Mouse (Mus musculus): ENCODE results near the gene Prpf18. TPM values are rescaled to one million over a fixed set of nuclear protein-coding genes. Genes with fewer than 3 reads are reported as not detected.

Prpf18 gene
- polyA plus RNA-seq, 1 experiment: 9.2 TPM

DNA sequence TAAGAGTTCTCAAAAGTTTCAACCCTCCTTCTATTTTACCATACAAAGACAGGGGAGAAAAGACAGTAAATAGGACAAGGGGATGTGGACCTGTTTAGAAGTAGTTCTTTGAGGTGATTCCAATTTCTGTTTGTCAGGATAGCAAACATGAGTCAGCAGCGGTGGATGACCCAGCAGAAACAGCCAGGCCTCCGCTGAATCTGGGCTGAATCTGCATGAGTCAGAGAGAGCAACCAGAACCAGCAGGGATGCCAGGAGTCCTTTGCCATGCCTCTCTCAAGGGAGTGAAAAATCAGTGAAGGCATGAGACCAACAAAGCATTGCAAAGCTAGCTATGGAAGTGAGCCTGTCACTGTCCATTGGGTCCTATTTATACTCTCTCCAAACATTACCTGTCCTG, 8.8 kb upstream of the Prpf18 start:
- no peaks in the 10 kb centered on the region for H3K79me2 ChIP-seq (ENCODE audit: control insufficient read depth, insufficient read depth)
- H3K36me3 ChIP-seq (ENCODE audit: control insufficient read depth, insufficient read depth): no peaks in the 10 kb centered on the region
- no peak overlapping the region for H3K4me3 ChIP-seq (ENCODE audit: insufficient read depth, poor library complexity, severe bottlenecking)
- no peaks in the 10 kb centered on the region for H3K79me3 ChIP-seq (ENCODE audit: low read depth)
- H3ac ChIP-seq (ENCODE audit: control insufficient read depth, insufficient read length, low read depth): no peak overlapping the region
- no peaks in the 10 kb centered on the region for H3K27me3 ChIP-seq (ENCODE audit: control insufficient read depth, insufficient read depth, insufficient read length)
- TF ChIP-seq CEBPB (IDR thresholded peaks at IDR 0.05; ENCODE audit: low read depth): no peak
- TF ChIP-seq USF1 (IDR thresholded peaks at IDR 0.05; ENCODE audit: low read depth): no peak
- no peak for TF ChIP-seq CTCF (IDR thresholded peaks at IDR 0.05; ENCODE audit: control insufficient read depth, insufficient read depth, insufficient read length)
- TF ChIP-seq MAX (IDR thresholded peaks at IDR 0.05): no peak
- TF ChIP-seq MYOG (IDR thresholded peaks at IDR 0.05; ENCODE audit: control insufficient read depth, extremely low read depth, insufficient read length): no peak
- TF ChIP-seq MYOD1 (IDR thresholded peaks at IDR 0.05; ENCODE audit: control insufficient read depth, insufficient read length, low read depth): no peak
- no peak for TF ChIP-seq FOSL1 (IDR thresholded peaks at IDR 0.05; ENCODE audit: insufficient read depth, low read length, poor library complexity, severe bottlenecking)

GRCm38 (mm10) chr2:4649646-4650045, 2.3 kb downstream of the Prpf18 start:
- no peak overlapping the region for H3K4me3 ChIP-seq (ENCODE audit: insufficient read depth, poor library complexity, severe bottlenecking)
- H3ac ChIP-seq (ENCODE audit: control insufficient read depth, insufficient read length, low read depth): no peak overlapping the region
- H3K36me3 ChIP-seq (ENCODE audit: control insufficient read depth, insufficient read depth): peaks cover 30% of the 10 kb centered on the region
- no peaks in the 10 kb centered on the region for H3K27me3 ChIP-seq (ENCODE audit: control insufficient read depth, insufficient read depth, insufficient read length)
- TF ChIP-seq CTCF (IDR thresholded peaks at IDR 0.05; ENCODE audit: control insufficient read depth, insufficient read depth, insufficient read length): no peak
- no peak for TF ChIP-seq MYOG (IDR thresholded peaks at IDR 0.05; ENCODE audit: control insufficient read depth, extremely low read depth, insufficient read length)
- no peak for TF ChIP-seq MYOD1 (IDR thresholded peaks at IDR 0.05; ENCODE audit: control insufficient read depth, insufficient read length, low read depth)
- TF ChIP-seq MAX (IDR thresholded peaks at IDR 0.05): no peak
- TF ChIP-seq CEBPB (IDR thresholded peaks at IDR 0.05; ENCODE audit: low read depth): no peak
- no peak for TF ChIP-seq FOSL1 (IDR thresholded peaks at IDR 0.05; ENCODE audit: insufficient read depth, low read length, poor library complexity, severe bottlenecking)
- peaks cover 34% of the 10 kb centered on the region for H3K79me3 ChIP-seq (ENCODE audit: low read depth)
- H3K79me2 ChIP-seq (ENCODE audit: control insufficient read depth, insufficient read depth): peaks cover 54% of the 10 kb centered on the region

DNA sequence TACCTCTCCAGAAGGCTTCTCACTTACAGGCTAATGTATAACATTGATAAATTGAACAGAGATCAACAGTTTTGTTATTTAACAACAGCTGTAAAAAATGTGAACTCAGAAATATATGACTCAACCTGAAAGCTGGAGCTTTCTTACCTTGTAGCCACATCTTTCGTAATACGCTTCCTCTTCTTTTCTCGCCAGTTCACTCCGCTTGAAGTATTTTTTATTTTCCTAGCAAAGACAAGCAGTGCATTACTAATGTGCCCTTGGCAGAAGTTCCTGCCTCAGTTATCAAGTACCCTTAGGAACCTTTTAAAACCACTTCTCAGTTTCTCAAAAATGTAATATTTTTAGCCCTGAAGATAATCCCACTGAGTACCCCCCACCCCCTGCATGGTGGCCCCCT, 3.8 kb downstream of the Prpf18 start:
- Histone ChIP-seq H3ac (ENCODE audit: control insufficient read depth, insufficient read length, low read depth) (no peak overlapping the region), H3K36me3 (ENCODE audit: control insufficient read depth, insufficient read depth) (peaks cover 45% of the 10 kb centered on the region), H3K27me3 (ENCODE audit: control insufficient read depth, insufficient read depth, insufficient read length) (no peaks in the 10 kb centered on the region), H3K79me3 (ENCODE audit: low read depth) (peaks cover 34% of the 10 kb centered on the region), H3K4me3 (ENCODE audit: insufficient read depth, poor library complexity, severe bottlenecking) (no peak overlapping the region), H3K79me2 (ENCODE audit: control insufficient read depth, insufficient read depth) (peaks cover 54% of the 10 kb centered on the region)
- no peak for TF ChIP-seq MYOG (IDR thresholded peaks at IDR 0.05; ENCODE audit: control insufficient read depth, extremely low read depth, insufficient read length)
- no peak for TF ChIP-seq MYOD1 (IDR thresholded peaks at IDR 0.05; ENCODE audit: control insufficient read depth, insufficient read length, low read depth)
- no peak for TF ChIP-seq CTCF (IDR thresholded peaks at IDR 0.05; ENCODE audit: control insufficient read depth, insufficient read depth, insufficient read length)
- no peak for TF ChIP-seq MAX (IDR thresholded peaks at IDR 0.05)
- TF ChIP-seq CEBPB (IDR thresholded peaks at IDR 0.05; ENCODE audit: low read depth): no peak
- TF ChIP-seq USF1 (IDR thresholded peaks at IDR 0.05; ENCODE audit: low read depth): no peak
- no peak for TF ChIP-seq FOSL1 (IDR thresholded peaks at IDR 0.05; ENCODE audit: insufficient read depth, low read length, poor library complexity, severe bottlenecking)

- Histone ChIP-seq H3K79me2 (ENCODE audit: control insufficient read depth, insufficient read depth) (peaks cover 35% of the 10 kb centered on the region), H3K27me3 (ENCODE audit: control insufficient read depth, insufficient read depth, insufficient read length) (no peaks in the 10 kb centered on the region), H3K79me3 (ENCODE audit: low read depth) (peaks cover 17% of the 10 kb centered on the region), H3K36me3 (ENCODE audit: control insufficient read depth, insufficient read depth) (peaks cover 50% of the 10 kb centered on the region), H3ac (ENCODE audit: control insufficient read depth, insufficient read length, low read depth) (no peak overlapping the region), H3K4me3 (ENCODE audit: insufficient read depth, poor library complexity, severe bottlenecking) (no peak overlapping the region)
- TF ChIP-seq MYOD1 (IDR thresholded peaks at IDR 0.05; ENCODE audit: control insufficient read depth, insufficient read length, low read depth) (no peak), CTCF (IDR thresholded peaks at IDR 0.05; ENCODE audit: control insufficient read depth, insufficient read depth, insufficient read length) (no peak), MYOG (IDR thresholded peaks at IDR 0.05; ENCODE audit: control insufficient read depth, extremely low read depth, insufficient read length) (no peak), CEBPB (IDR thresholded peaks at IDR 0.05; ENCODE audit: low read depth) (no peak), MAX (IDR thresholded peaks at IDR 0.05) (no peak), FOSL1 (IDR thresholded peaks at IDR 0.05; ENCODE audit: insufficient read depth, low read length, poor library complexity, severe bottlenecking) (no peak), USF1 (IDR thresholded peaks at IDR 0.05; ENCODE audit: low read depth) (no peak)
Measured at GRCm38 (mm10) chr2:4645066-4645465, 6.8 kb downstream of the Prpf18 start.

GRCm38 (mm10) chr2:4638189-4638588, 13.7 kb downstream of the Prpf18 start:
- H3K4me3 ChIP-seq (ENCODE audit: insufficient read depth, poor library complexity, severe bottlenecking): no peak overlapping the region
- no peaks in the 10 kb centered on the region for H3K79me2 ChIP-seq (ENCODE audit: control insufficient read depth, insufficient read depth)
- H3ac ChIP-seq (ENCODE audit: control insufficient read depth, insufficient read length, low read depth): no peak overlapping the region
- H3K79me3 ChIP-seq (ENCODE audit: low read depth): no peaks in the 10 kb centered on the region
- TF ChIP-seq USF1 (IDR thresholded peaks at IDR 0.05; ENCODE audit: low read depth) (no peak), FOSL1 (IDR thresholded peaks at IDR 0.05; ENCODE audit: insufficient read depth, low read length, poor library complexity, severe bottlenecking) (no peak), CTCF (IDR thresholded peaks at IDR 0.05; ENCODE audit: control insufficient read depth, insufficient read depth, insufficient read length) (no peak), MAX (IDR thresholded peaks at IDR 0.05) (no peak), MYOD1 (IDR thresholded peaks at IDR 0.05; ENCODE audit: control insufficient read depth, insufficient read length, low read depth) (no peak), MYOG (IDR thresholded peaks at IDR 0.05; ENCODE audit: control insufficient read depth, extremely low read depth, insufficient read length) (no peak), CEBPB (IDR thresholded peaks at IDR 0.05; ENCODE audit: low read depth) (no peak)
- H3K36me3 ChIP-seq (ENCODE audit: control insufficient read depth, insufficient read depth): peaks cover 61% of the 10 kb centered on the region
- H3K27me3 ChIP-seq (ENCODE audit: control insufficient read depth, insufficient read depth, insufficient read length): no peaks in the 10 kb centered on the region

- H3ac ChIP-seq (ENCODE audit: control insufficient read depth, insufficient read length, low read depth): no peak overlapping the region
- H3K79me3 ChIP-seq (ENCODE audit: low read depth): no peaks in the 10 kb centered on the region
- TF ChIP-seq FOSL1 (IDR thresholded peaks at IDR 0.05; ENCODE audit: insufficient read depth, low read length, poor library complexity, severe bottlenecking) (no peak), CTCF (IDR thresholded peaks at IDR 0.05; ENCODE audit: control insufficient read depth, insufficient read depth, insufficient read length) (no peak), MYOG (IDR thresholded peaks at IDR 0.05; ENCODE audit: control insufficient read depth, extremely low read depth, insufficient read length) (no peak), MYOD1 (IDR thresholded peaks at IDR 0.05; ENCODE audit: control insufficient read depth, insufficient read length, low read depth) (no peak)
- no peaks in the 10 kb centered on the region for H3K79me2 ChIP-seq (ENCODE audit: control insufficient read depth, insufficient read depth)
- H3K27me3 ChIP-seq (ENCODE audit: control insufficient read depth, insufficient read depth, insufficient read length): no peaks in the 10 kb centered on the region
- peaks cover 69% of the 10 kb centered on the region for H3K36me3 ChIP-seq (ENCODE audit: control insufficient read depth, insufficient read depth)
- H3K4me3 ChIP-seq (ENCODE audit: insufficient read depth, poor library complexity, severe bottlenecking): no peak overlapping the region
Measured at GRCm38 (mm10) chr2:4636656-4637055, 15.3 kb downstream of the Prpf18 start.
